Mouse (Mus musculus) heart, embryonic 11.5 days (tissue): ENCODE results near the gene Fbln2. TPM values are rescaled to one million over a fixed set of nuclear protein-coding genes. Genes with fewer than 3 reads are reported as not detected.

Experiments used
- ATAC-seq: fragments of 200-750 bp; cut with Nextera tagmentation; replicated peaks from 2 replicates; pipeline ENCODE4 v1.8.0; 2017; ENCODE audit warnings: moderate library complexity; ENCODE audit not compliant: insufficient number of reproducible peaks, low FRiP score, low TSS enrichment
- H3K27ac ChIP-seq: fragments of 300-500 bp; sonication (generic); 2 replicates; pipeline ENCODE4 v1.5.1; 2014; ENCODE audit warnings: mild to moderate bottlenecking, low read depth, low read length
- H3K27me3 ChIP-seq: fragments of 300-500 bp; sonication (generic); 2 replicates; pipeline ENCODE4 v1.6.1; 2014; ENCODE audit warnings: mild to moderate bottlenecking, low read length, mixed read lengths; ENCODE audit not compliant: control insufficient read depth, insufficient read depth
- H3K36me3 ChIP-seq: fragments of 300-500 bp; sonication (generic); 2 replicates; pipeline ENCODE4 v1.6.1; 2014; ENCODE audit warnings: mild to moderate bottlenecking, low read length, moderate library complexity, mixed read lengths; ENCODE audit not compliant: control insufficient read depth, insufficient read depth
- H3K4me1 ChIP-seq: fragments of 300-500 bp; sonication (generic); 2 replicates; pipeline ENCODE4 v1.6.1; 2014; ENCODE audit warnings: low read length; ENCODE audit not compliant: control insufficient read depth, insufficient read depth
- H3K4me2 ChIP-seq: fragments of 300-500 bp; sonication (generic); 2 replicates; pipeline ENCODE4 v1.6.1; 2014; ENCODE audit warnings: mild to moderate bottlenecking, moderate library complexity
- H3K4me3 ChIP-seq: fragments of 300-500 bp; sonication (generic); 2 replicates; pipeline ENCODE4 v1.5.1; 2014; ENCODE audit warnings: low read depth, low read length
- H3K9ac ChIP-seq: fragments of 300-500 bp; sonication (generic); 2 replicates; pipeline ENCODE4 v1.6.1; 2014; ENCODE audit warnings: mild to moderate bottlenecking, low read depth, low read length, moderate library complexity
- H3K9me3 ChIP-seq: fragments of 300-500 bp; sonication (generic); replicated peaks from 2 replicates; pipeline ENCODE4 v1.6.1; 2016; ENCODE audit warnings: low read length; ENCODE audit not compliant: control insufficient read depth
- WGBS: fragments of 180-500 bp; shearing (Covaris S2); extraction: QIAGEN DNeasy Blood & Tissue Kit; methylation state at CpG from one replicate; pipeline ENCODE4 v1.1.7; 2014; ENCODE audit not compliant: insufficient replicate concordance; 5-methylcytosine and 5-hydroxymethylcytosine counted together
- polyA plus RNA-seq: library from polyadenylated mRNA; unstranded; fragments of >200 nt; fragmentation: Nextera tagmentation; extraction: Ambion mirVana; gene quantifications from 2 replicates; pipeline ENCODE4 v1.2.1, GENCODE M21; 2014

Fbln2 gene
- polyA plus RNA-seq, 1 experiment from 2014 or later, result 105 TPM

- no peak for ATAC-seq
- Histone ChIP-seq H3K4me2 (no peak overlapping the region), H3K27ac (no peak overlapping the region), H3K36me3 (no peaks in the 10 kb centered on the region), H3K27me3 (peaks cover 12% of the 10 kb centered on the region; the same call in 1 of the 2 replicates), H3K9ac (no peak overlapping the region), H3K9me3 (no peaks in the 10 kb centered on the region), H3K4me3 (no peak overlapping the region), H3K4me1 (peaks cover 7% of the 10 kb centered on the region; the same call in 1 of the 2 replicates)
- 54% methylated on average over 2 of the region's 2 CpGs for WGBS
Observed at GRCm38 (mm10) chr6:91237273-91237672, 25.0 kb downstream of the Fbln2 start.

GRCm38 (mm10) chr6:91240537-91240936, 28.3 kb downstream of the Fbln2 start:
- Histone ChIP-seq H3K9me3 (no peaks in the 10 kb centered on the region), H3K4me2 (no peak overlapping the region), H3K27ac (no peak overlapping the region), H3K4me3 (no peak overlapping the region), H3K4me1 (peaks cover 7% of the 10 kb centered on the region; the same call in 1 of the 2 replicates), H3K36me3 (no peaks in the 10 kb centered on the region), H3K27me3 (0 out of 2 replicates have a peak, but pooled peaks cover 12% of the 10 kb centered on the region), H3K9ac (no peak overlapping the region)
- WGBS, result 59% methylated on average over 2 of the region's 2 CpGs
- ATAC-seq, result no peak

GRCm38 (mm10) chr6:91240964-91241363, 28.7 kb downstream of the Fbln2 start:
- H3K27me3 ChIP-seq, result 0 out of 2 replicates have a peak, but pooled peaks cover 12% of the 10 kb centered on the region
- no peak for ATAC-seq

GRCm38 (mm10) chr6:91243395-91243794, 31.1 kb downstream of the Fbln2 start:
- Histone ChIP-seq H3K4me2 (no peak overlapping the region), H3K4me3 (no peak overlapping the region), H3K9ac (no peak overlapping the region), H3K27me3 (0 out of 2 replicates have a peak, but pooled peaks cover 8% of the 10 kb centered on the region), H3K27ac (no peak overlapping the region), H3K36me3 (no peaks in the 10 kb centered on the region; the same call in 1 of the 2 replicates), H3K4me1 (peaks cover 4% of the 10 kb centered on the region; the same call in 1 of the 2 replicates), H3K9me3 (no peaks in the 10 kb centered on the region)
- 74% methylated on average over 6 of the region's 6 CpGs for WGBS
- ATAC-seq, result no peak

More at GRCm38 (mm10) chr6:91240964-91241363, 28.7 kb downstream of the Fbln2 start:
- no peak overlapping the region for H3K4me2 ChIP-seq
- no peak overlapping the region for H3K9ac ChIP-seq
- H3K4me1 ChIP-seq, result peaks cover 7% of the 10 kb centered on the region; the same call in 1 of the 2 replicates
- no peaks in the 10 kb centered on the region for H3K36me3 ChIP-seq
- no peak overlapping the region for H3K4me3 ChIP-seq
- H3K27ac ChIP-seq, result no peak overlapping the region
- H3K9me3 ChIP-seq, result no peaks in the 10 kb centered on the region

DNA sequence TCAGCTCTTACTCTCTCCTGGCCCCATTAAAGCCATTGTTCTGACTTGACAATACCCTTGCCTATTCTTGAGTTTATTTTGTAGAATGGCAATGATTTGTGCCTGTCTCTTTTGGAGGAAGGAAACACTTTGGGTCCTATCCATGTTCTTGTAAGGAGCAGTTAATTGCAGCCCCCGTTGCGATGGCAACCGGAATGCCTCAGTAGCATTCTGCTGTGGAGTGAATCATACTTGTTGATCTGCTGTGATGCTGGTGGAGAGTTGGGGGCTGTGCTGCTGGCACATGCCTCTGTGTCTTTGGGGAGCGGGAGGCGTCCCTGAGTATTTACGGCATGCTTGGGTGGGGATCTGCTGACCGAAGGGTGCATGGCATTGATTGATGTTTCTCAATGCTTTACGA, 32.1 kb downstream of the Fbln2 start:
- Histone ChIP-seq H3K36me3 (peaks cover under 1% of the 10 kb centered on the region; the same call in 1 of the 2 replicates), H3K4me2 (no peak overlapping the region), H3K9me3 (no peaks in the 10 kb centered on the region), H3K4me1 (peaks cover 4% of the 10 kb centered on the region; the same call in 1 of the 2 replicates), H3K27ac (no peak overlapping the region), H3K9ac (no peak overlapping the region), H3K27me3 (0 out of 2 replicates have a peak, but pooled peaks cover 8% of the 10 kb centered on the region), H3K4me3 (no peak overlapping the region)
- WGBS, result 71% methylated on average over 8 of the region's 8 CpGs
- no peak for ATAC-seq

GRCm38 (mm10) chr6:91245331-91245730, 33.1 kb downstream of the Fbln2 start:
- ATAC-seq, result no peak
- Histone ChIP-seq H3K4me1 (peaks cover 3% of the 10 kb centered on the region; the same call in 1 of the 2 replicates), H3K27me3 (0 out of 2 replicates have a peak, but pooled peaks cover 4% of the 10 kb centered on the region), H3K4me3 (no peak overlapping the region), H3K27ac (no peak overlapping the region), H3K9me3 (no peaks in the 10 kb centered on the region), H3K36me3 (peaks cover 2% of the 10 kb centered on the region; the same call in 1 of the 2 replicates), H3K9ac (no peak overlapping the region), H3K4me2 (no peak overlapping the region)
- 34% methylated on average over 6 of the region's 6 CpGs for WGBS

DNA sequence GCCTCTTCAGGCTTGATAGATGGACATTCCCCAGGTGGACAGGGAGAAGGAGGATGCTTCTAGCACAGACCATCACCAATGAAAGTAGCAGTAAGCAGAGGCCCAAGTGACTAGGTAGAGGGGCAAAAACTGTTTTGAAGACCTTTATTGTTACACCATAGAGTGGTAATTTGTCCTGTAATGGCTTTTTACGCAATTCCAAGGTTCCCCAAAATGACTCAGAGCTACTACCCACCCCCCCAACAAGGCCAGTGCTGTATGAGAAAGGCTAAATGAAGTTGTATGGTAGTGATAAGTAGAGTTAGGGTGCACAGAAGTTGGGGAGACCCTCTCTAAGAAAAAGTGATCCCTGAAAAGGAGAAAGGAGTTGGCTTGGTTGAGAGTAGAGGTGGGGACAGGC, 35.1 kb downstream of the Fbln2 start:
- Histone ChIP-seq H3K36me3 (peaks cover 2% of the 10 kb centered on the region; the same call in 1 of the 2 replicates), H3K27ac (no peak overlapping the region), H3K27me3 (no peaks in the 10 kb centered on the region), H3K9ac (no peak overlapping the region), H3K4me2 (no peak overlapping the region), H3K4me1 (no peaks in the 10 kb centered on the region), H3K9me3 (no peaks in the 10 kb centered on the region), H3K4me3 (no peak overlapping the region)
- no peak for ATAC-seq
- WGBS, result 72% methylated on average over 1 of the region's 1 CpGs

GRCm38 (mm10) chr6:91248627-91249026, 36.4 kb downstream of the Fbln2 start:
- H3K4me2 ChIP-seq, result no peak overlapping the region
- H3K27me3 ChIP-seq, result no peaks in the 10 kb centered on the region
- H3K36me3 ChIP-seq, result peaks cover 2% of the 10 kb centered on the region; the same call in 1 of the 2 replicates
- no peak overlapping the region for H3K4me3 ChIP-seq
- WGBS, result 72% methylated on average over 4 of the region's 4 CpGs
- no peak overlapping the region for H3K27ac ChIP-seq
- H3K9me3 ChIP-seq, result no peaks in the 10 kb centered on the region
- H3K9ac ChIP-seq, result no peak overlapping the region
- no peak for ATAC-seq
- H3K4me1 ChIP-seq, result no peaks in the 10 kb centered on the region

DNA sequence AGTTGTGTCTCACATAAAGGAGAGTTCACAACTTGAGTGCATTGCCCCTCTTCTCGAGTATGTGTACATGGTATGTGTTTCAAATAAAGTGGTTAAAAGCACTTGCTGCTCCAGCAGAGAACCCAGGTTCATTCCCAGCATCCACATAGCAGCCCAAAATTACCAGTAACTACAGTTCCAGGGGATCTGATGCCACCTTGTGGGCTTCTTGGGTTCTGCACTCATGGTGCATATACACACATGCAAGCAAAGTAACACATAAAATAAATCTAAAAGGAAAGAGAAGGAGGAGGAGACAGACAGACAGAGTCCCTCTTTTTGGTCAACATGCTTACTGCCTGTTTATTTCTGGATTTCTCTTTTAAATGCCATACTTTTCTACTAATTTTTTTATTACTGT, 37.5 kb downstream of the Fbln2 start:
- ATAC-seq, result no peak
- Histone ChIP-seq H3K36me3 (peaks cover 2% of the 10 kb centered on the region; the same call in 1 of the 2 replicates), H3K9me3 (no peaks in the 10 kb centered on the region), H3K4me1 (no peaks in the 10 kb centered on the region), H3K27ac (no peak overlapping the region), H3K4me3 (no peak overlapping the region), H3K27me3 (no peaks in the 10 kb centered on the region; the same call in 1 of the 2 replicates), H3K9ac (no peak overlapping the region), H3K4me2 (no peak overlapping the region)
- 82% methylated on average over 1 of the region's 1 CpGs for WGBS
